Mouse (Mus musculus): ENCODE data around the gene Hist1h2bb. TPM values are rescaled to one million over a fixed set of nuclear protein-coding genes. Genes with fewer than 3 reads are reported as not detected.

Gene Hist1h2bb
- polyA plus RNA-seq, 1 experiment: 7.4 TPM

DNA sequence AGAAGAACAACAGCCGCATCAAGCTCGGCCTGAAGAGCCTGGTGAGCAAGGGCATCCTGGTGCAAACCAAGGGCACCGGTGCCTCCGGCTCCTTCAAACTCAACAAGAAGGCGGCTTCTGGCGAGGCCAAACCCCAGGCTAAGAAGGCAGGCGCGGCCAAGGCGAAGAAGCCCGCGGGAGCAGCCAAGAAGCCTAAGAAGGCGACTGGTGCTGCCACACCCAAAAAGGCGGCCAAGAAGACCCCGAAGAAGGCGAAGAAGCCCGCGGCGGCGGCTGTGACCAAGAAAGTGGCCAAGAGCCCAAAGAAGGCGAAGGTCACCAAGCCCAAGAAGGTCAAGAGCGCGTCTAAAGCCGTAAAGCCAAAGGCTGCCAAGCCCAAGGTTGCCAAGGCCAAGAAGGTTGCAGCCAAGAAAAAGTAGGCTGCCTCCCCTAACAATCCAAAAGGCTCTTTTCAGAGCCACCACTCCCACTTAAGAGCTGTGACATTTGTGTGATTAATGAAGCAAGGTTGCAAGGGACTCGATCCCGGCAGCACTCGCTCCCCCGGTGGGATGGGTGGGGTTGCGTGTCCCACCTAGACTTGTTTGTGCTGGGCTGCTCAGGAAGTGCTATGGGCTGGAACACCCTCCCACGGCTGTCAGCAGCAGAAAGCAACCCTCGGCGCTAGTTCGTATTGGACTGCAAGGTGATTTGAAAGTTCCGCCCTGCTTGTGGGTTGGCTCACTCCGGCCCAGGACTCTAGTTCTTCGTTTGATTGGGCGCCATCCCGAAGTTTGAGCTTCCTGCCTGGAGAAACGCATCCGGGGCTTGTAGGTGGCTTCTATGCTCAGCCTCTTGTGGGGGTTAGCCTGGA lies 7.2 kb upstream of the Hist1h2bb start:
- peak overlapping the region; percentile 95 for H3K4me3 ChIP-seq (replicated peaks)
- H3K27me3 ChIP-seq (replicated peaks): no peaks in the 10 kb centered on the region
- H3K36me3 ChIP-seq (replicated peaks; ENCODE audit: low read length): no peaks in the 10 kb centered on the region
- no peak for TF ChIP-seq FLI1 (IDR thresholded peaks at IDR 0.05; ENCODE audit: low read length)
- no peak for TF ChIP-seq GATA1 (IDR thresholded peaks at IDR 0.05; ENCODE audit: borderline replicate concordance, low read length)
- H3K4me1 ChIP-seq: peaks cover 30% of the 10 kb centered on the region
- no peaks in the 10 kb centered on the region for H3K9me3 ChIP-seq

DNA sequence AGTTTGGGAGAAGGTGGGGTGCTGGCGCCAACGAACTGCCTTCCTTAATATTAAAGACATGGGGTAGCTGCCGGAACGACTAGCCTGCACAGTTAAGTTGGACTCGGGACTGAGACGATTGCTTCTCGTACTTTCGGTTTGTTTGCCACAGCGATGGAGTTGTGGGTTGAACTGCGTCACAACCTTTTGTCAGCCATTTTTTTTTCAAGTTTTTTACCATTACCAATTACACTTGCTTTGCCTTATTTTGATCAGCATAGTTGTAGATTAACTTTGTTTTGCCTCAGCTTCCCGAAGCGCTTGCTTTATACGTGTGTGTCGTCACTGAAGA lies 6.6 kb upstream of the Hist1h2bb start:
- Histone ChIP-seq H3K36me3 (replicated peaks; ENCODE audit: low read length) (no peaks in the 10 kb centered on the region), H3K27me3 (replicated peaks) (no peaks in the 10 kb centered on the region), H3K4me1 (peaks cover 35% of the 10 kb centered on the region), H3K9me3 (no peaks in the 10 kb centered on the region), H3K4me3 (replicated peaks) (peak overlapping the region; percentile 95)
- no peak for TF ChIP-seq GATA1 (IDR thresholded peaks at IDR 0.05; ENCODE audit: borderline replicate concordance, low read length)
- no peak for TF ChIP-seq FLI1 (IDR thresholded peaks at IDR 0.05; ENCODE audit: low read length)

DNA sequence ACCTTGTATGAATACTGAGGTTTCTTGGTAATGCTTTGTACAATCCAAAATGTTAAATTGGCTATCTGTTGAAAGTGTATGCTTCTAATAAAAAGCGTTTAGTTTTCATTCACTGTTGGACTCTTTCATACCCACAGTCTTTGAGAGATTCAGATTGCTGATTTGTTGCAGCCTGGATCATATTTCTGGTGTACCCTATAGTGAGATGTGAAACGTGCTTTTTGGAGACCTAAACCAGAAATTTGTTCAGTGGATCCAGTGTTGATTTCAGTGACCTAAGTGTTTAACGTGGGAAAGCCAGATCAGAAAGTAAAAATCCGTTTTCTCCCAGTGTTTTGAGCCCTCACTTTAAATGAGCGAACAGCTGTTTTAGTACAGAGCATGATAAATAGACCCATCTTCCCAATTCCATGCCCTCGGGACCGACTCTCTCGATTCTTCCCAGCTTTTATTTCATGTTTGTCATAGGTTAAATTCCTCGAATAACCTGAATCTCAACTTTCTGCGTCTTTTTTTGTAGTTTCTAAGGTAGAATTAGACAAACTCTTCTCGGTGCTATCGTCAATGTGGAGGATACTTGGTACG lies 6.2 kb upstream of the Hist1h2bb start:
- Histone ChIP-seq H3K36me3 (replicated peaks; ENCODE audit: low read length) (no peaks in the 10 kb centered on the region), H3K4me3 (replicated peaks) (peak overlapping the region; percentile 95), H3K9me3 (no peaks in the 10 kb centered on the region), H3K27me3 (replicated peaks) (no peaks in the 10 kb centered on the region), H3K4me1 (peaks cover 35% of the 10 kb centered on the region)
- TF ChIP-seq FLI1 (IDR thresholded peaks at IDR 0.05; ENCODE audit: low read length): no peak
- TF ChIP-seq GATA1 (IDR thresholded peaks at IDR 0.05; ENCODE audit: borderline replicate concordance, low read length): no peak

DNA sequence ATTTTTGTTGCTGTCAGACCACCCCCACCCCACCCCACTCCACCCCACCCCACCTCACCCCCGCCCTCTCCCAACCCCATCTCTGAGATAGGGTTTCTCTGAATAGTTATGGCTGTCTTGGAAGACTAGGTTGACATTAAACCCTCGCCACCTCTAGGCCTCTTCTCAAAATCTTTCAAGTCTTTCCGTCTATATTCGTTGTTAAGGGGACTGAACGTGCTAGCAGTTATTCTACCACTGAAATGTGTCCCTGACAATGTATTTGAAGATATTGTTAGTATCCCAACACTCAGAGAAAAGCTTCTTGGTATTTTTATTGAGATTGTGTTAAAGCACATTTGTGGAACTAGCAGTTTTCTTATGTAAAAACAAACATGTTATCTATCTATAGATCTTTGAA lies 5.6 kb upstream of the Hist1h2bb start:
- Histone ChIP-seq H3K27me3 (replicated peaks) (no peaks in the 10 kb centered on the region), H3K36me3 (replicated peaks; ENCODE audit: low read length) (no peaks in the 10 kb centered on the region), H3K4me1 (peaks cover 35% of the 10 kb centered on the region), H3K9me3 (no peaks in the 10 kb centered on the region), H3K4me3 (replicated peaks) (peak overlapping the region; percentile 95)
- TF ChIP-seq GATA1 (IDR thresholded peaks at IDR 0.05; ENCODE audit: borderline replicate concordance, low read length): no peak
- TF ChIP-seq FLI1 (IDR thresholded peaks at IDR 0.05; ENCODE audit: low read length): no peak

DNA sequence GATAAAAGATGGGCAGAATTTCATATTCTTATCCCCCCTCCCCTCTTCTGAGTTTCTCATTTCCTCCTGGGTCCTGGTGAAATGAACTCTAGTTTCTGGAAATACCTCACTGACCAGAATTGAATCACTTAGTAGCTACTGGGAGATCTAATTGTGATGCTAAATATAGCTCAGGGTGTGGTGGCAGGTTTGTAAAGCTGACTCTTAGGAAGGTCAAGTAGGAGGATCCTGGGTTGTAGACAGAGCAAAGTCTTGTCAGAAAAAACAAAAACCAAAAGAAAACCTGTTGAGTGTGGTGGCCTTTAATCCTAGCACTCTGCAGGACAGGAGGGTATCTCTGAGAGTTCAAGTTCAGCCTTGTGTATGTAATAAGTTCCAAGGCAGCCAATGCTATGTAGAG lies 4.5 kb upstream of the Hist1h2bb start:
- Histone ChIP-seq H3K9me3 (no peaks in the 10 kb centered on the region), H3K4me3 (replicated peaks) (peak overlapping the region; percentile 14), H3K4me1 (peaks cover 36% of the 10 kb centered on the region)

DNA sequence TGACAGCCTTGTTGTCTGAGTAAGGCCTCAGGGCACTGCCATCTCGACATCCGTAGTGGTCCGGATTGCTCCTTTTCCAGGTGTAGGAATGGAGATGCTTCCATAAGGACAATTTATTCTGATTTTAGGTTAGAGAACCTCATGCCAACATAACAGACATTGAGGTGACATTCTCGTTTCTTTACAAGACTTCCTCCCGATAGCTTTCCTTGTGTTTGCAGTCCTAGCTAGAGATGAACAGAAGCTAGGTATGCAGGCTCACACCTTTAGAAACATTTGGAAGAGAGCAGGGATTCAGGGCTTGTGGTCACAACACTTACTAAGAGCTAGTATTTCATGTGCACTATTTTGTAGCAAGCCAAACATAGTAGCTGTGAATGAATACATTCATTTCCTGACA lies 3.3 kb upstream of the Hist1h2bb start:
- Histone ChIP-seq H3K36me3 (replicated peaks; ENCODE audit: low read length) (no peaks in the 10 kb centered on the region), H3K4me1 (peaks cover 40% of the 10 kb centered on the region), H3K9me3 (no peaks in the 10 kb centered on the region), H3K27me3 (replicated peaks) (no peaks in the 10 kb centered on the region), H3K4me3 (replicated peaks) (no peak overlapping the region)
- TF ChIP-seq FLI1 (IDR thresholded peaks at IDR 0.05; ENCODE audit: low read length): no peak
- TF ChIP-seq GATA1 (IDR thresholded peaks at IDR 0.05; ENCODE audit: borderline replicate concordance, low read length): no peak

More for the DNA sequence above, 4.5 kb upstream of the Hist1h2bb start:
- no peaks in the 10 kb centered on the region for H3K36me3 ChIP-seq (replicated peaks; ENCODE audit: low read length)
- TF ChIP-seq GATA1 (IDR thresholded peaks at IDR 0.05; ENCODE audit: borderline replicate concordance, low read length) (no peak), FLI1 (IDR thresholded peaks at IDR 0.05; ENCODE audit: low read length) (no peak)
- H3K27me3 ChIP-seq (replicated peaks): no peaks in the 10 kb centered on the region

- Histone ChIP-seq H3K9me3 (no peaks in the 10 kb centered on the region), H3K4me3 (replicated peaks) (peak overlapping the region; percentile 67), H3K27me3 (replicated peaks) (no peaks in the 10 kb centered on the region), H3K4me1 (peaks cover 46% of the 10 kb centered on the region), H3K36me3 (replicated peaks; ENCODE audit: low read length) (no peaks in the 10 kb centered on the region)
- TF ChIP-seq FLI1 (IDR thresholded peaks at IDR 0.05; ENCODE audit: low read length): no peak
These were observed 2.6 kb upstream of the Hist1h2bb start for GRCm38 (mm10) chr13:23743963-23744362.

DNA sequence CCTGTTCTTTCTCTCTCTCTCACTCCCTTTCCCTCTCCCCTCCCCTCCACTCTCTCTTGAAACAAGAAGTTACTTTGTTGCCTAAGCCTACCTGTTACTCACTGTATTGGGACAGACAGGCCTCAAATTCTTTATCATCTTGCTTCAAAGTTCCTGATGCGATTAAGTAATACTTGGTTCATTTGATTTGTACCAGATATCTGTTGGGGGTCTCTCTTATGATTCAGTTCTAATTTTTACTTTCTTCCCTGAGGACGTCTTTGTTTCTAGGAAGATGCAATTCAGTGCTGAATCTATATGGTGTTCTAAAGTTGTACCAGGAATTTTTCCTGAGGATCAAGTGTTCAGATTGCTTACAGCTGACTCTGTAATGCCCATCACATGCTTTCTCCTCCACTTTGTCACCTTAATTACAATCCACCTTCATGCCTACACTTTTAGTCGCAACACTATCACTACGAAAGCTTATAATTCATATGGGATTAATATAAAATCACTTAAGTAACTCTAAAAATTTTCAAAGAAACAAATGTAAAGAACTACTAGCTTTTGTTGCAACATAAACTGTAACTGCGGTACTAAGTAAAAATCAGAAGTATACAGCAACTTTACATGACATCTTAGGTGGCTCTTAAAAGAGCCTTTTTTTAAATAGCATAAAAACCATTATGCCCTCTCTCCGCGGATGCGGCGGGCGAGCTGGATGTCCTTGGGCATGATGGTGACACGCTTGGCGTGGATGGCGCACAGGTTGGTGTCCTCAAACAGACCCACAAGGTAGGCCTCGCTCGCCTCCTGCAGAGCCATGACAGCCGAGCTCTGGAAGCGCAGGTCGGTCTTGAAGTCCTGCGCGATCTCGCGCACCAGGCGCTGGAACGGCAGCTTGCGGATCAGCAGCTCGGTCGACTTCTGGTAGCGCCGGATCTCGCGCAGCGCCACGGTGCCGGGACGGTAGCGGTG lies 1.8 kb upstream of the Hist1h2bb start:
- Histone ChIP-seq H3K4me3 (replicated peaks) (peak overlapping the region; percentile 86), H3K36me3 (replicated peaks; ENCODE audit: low read length) (no peaks in the 10 kb centered on the region), H3K27me3 (replicated peaks) (no peaks in the 10 kb centered on the region), H3K4me1 (peaks cover 48% of the 10 kb centered on the region), H3K9me3 (no peaks in the 10 kb centered on the region)
- TF ChIP-seq GATA1 (IDR thresholded peaks at IDR 0.05; ENCODE audit: borderline replicate concordance, low read length) (no peak), FLI1 (IDR thresholded peaks at IDR 0.05; ENCODE audit: low read length) (no peak)

DNA sequence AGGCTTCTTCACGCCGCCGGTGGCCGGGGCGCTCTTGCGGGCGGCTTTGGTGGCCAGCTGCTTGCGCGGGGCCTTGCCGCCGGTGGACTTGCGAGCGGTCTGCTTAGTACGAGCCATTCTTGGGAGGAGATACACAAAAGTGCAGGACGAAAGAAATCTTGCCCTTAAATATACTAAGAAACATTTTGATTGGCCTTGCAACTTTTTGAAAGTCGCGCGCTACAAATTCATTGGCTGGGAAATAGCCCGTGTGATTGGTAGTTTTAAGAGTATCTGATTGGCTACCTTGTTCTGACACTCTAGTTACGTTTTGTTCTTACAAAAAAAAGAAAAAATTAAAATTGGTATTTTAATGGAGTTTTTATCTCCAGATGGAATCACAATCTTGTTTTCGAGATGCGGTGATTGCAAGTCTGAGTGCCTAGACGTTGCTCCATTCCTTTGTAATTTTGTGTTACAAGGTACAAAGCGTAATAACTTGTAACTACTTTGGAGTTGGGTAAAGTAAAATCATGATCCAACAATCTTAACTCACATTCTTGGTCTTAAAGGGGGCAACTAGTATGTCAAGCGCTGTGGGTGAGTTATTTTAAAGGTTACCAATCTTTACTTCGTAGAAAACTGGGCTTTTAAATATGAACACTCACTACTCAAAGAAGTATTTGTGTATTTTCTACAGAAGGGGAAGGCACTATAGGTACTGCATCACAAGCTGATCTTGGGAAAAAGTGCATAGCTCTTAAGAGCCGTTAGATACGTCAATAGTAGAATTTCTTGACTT lies 963 bp upstream of the Hist1h2bb start, which contains the start of gene Hist1h3c:
Hist1h3c (minus strand) TSS at position 222 of the 781 bp plus-strand sequence.
- Histone ChIP-seq H3K27me3 (replicated peaks) (no peaks in the 10 kb centered on the region), H3K9me3 (no peaks in the 10 kb centered on the region), H3K36me3 (replicated peaks; ENCODE audit: low read length) (no peaks in the 10 kb centered on the region), H3K4me3 (replicated peaks) (peak within 1 kb of the TSS; percentile 90), H3K4me1 (peaks cover 53% of the 10 kb centered on the region)
- TF ChIP-seq GATA1 (IDR thresholded peaks at IDR 0.05; ENCODE audit: borderline replicate concordance, low read length): no peak
- TF ChIP-seq FLI1 (IDR thresholded peaks at IDR 0.05; ENCODE audit: low read length): no peak

All from megakaryocyte, embryonic 14.5 days (primary cell).